Mouse (Mus musculus): ENCODE results near the gene Gpm6a.
A peak's percentile ranks its signal among the peaks of the same experiment; 100 is the strongest.

Gpm6a gene

DNA sequence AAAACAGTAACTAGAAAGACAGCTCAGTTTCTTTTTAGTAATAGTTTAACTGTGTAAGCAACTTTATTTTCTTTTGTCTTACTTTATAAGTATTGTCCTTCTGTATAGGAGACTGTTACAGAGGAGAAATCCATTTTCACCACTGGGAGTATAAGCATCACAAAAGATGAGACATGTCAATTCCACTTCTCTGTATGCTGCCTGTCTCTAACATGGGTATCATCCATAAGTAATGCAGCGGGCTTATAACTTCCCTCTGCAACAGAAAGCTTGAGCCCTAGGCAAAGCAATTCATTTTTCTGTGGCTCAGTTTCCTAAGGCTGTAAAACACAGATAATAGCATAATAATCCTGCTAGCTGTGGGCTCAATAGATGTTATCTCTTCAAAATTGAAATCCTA, 62.4 kb downstream of the Gpm6a start:
- DNase-seq = no peak

DNA sequence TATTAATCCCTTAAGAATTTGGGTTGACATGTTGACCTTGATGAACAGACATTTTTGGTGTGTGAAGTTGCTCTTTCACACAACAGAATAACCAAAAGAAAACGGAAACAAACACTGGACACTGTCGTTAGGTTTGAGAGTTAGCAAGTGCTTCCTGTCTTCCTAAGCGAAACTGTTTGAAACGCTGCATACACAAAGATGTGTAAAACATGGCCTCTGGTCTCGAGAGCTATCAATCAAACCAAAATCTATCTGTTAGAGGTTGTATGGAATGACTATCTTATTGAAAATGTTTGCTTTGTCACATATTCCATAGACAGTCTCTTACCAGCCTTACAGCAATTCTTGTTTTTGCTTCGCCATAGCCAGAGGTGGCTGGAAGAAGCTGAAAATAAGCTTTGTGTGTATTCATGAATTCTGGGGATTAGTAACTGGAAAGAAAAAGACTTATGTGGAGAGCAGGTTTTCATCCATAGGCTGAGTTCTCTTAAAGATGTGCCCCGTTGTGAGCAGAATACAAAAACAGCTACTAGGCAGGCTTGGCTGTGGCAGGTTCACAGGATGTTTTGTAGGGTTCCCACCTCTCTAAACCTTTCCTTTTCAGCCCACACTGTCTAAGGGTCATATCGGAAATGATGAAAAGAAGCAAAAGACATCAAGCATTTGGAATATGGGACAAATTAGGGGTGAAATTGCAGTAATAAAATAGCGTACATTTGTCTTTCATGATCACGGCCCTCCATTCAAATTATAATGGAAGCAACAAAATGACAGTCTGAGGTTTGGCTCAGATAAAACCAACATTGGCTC, 71.4 kb downstream of the Gpm6a start:
- DNase-seq = peak; percentile 45

DNA sequence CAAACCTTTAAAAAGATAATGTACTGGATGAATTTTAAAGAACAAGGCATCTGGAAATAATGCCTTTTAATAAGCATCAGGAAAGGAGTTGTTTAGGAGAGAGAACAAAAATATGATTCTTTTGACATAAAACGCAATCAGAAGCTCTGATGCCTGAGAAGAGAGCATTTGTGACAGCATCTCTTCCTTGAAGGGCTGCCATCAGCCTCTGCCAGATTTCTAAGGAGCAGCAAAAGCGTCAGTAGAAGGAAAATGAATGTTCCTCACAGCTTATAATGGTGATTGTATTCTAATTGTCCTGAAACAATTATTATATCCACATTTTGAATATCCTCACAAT, 72.0 kb downstream of the Gpm6a start:
- DNase-seq = no peak

DNA sequence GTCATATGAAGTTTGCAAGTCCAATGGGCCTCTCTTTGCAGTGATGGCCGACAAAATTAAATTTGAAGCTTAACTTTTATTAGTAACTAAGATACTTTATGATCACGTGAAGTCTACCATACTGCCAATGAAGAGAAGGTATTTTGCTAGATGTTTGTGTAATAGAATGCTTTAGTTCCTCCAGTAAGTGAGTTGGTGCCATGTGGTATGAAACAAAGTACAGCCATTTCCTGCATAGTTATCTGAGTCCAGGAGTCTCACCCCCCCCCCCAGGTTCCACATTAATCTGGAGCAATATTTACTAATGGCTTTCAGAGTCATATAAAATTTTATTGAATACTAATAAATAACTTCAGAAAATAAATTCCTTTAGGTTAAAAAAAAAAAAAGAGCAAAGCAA, 73.7 kb downstream of the Gpm6a start:
- no peak for DNase-seq

DNA sequence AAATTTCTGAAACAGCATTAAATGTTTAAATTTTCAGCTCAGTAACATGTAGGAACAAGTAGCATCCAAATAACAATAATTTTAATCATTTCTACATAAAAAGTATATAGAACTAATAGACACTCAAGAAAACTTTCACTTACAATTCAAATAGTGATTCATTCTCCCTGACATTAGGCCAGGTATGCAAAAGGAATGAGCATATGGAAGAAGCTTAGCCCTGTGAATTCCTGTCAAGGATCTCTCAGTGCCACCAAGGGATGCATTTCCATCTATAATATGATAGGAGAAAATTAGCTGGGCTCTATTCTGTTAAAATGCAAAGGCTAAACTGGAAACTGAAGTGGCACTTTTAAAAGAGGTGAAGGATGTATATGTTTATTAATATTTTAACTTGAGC, 76.5 kb downstream of the Gpm6a start:
- no peak for DNase-seq

DNA sequence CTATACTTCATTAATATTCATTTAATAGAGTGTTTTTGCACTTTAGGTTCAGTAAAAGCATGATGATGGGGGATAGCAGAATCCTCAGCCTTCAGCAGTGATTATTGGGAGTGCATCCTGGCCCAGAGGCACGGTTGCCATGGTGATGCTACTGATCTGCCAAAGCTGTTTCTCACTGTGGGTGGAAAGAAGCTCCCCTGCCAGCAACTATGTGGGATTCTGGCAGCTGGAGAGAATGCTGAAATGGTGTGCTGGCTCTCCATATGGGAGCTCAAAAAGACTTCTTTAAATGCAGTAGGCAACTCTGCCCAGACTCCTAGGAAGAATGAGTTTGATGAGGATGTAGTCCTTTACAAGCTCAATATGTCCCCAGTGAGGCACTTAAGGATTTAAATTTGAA, 79.7 kb downstream of the Gpm6a start:
- DNase-seq = peak; percentile 92

DNA sequence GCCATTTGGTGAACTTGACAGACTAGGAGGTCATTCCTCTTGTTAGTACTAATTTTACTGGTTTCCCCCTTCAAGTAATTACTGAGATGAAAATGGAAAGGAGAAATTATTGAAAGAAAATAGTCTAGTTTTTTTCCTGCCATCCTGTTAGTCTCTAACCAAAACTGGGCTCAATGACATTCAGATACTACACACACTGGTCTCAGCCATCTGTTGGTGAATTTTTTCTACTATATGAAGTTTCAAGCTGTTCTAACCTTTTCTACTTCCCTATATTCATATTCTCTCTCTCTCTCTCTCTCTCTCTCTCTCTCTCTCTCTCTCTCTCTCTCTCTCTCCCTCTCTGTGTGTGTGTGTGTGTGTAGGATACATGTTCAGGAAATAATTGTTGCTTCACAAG, 80.8 kb downstream of the Gpm6a start:
- DNase-seq = no peak

DNA sequence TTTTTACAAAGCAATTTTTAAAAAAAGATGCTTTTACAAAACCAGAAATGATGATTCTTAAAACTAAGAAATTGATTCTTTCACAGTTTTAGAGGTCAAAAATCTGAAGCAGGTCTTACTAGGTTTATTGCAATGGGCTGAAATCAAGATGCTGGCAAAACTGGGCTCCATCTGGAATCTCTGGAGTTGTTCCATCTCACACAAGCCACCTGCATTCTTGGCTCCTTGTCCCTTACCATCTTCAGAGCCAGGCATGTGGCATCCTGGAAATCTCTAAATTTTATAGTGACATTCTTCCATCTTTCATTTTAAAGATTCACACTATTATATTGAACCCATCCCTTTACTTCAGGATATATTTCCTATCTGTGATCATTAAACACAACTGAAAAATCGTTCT, 88.3 kb downstream of the Gpm6a start:
- DNase-seq = peak; percentile 90

DNA sequence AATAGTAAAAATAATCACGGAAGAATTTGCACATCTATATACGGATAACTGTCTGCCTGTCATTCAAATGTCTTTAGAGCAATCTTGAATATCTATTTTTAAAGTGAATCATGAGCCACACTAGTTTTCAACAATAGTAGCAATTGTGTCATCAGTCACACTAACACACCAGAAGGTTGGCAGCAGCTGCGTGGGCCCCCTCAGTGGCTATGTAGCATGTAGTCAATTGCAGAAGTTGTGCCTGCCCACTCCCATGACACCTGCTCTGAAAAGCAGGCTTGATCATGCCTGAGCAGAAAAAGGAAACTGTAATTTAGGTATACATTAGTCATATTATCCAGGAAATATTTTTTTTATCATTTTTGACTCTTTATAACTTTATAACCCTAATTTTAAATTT, 93.8 kb downstream of the Gpm6a start:
- no peak for DNase-seq

DNA sequence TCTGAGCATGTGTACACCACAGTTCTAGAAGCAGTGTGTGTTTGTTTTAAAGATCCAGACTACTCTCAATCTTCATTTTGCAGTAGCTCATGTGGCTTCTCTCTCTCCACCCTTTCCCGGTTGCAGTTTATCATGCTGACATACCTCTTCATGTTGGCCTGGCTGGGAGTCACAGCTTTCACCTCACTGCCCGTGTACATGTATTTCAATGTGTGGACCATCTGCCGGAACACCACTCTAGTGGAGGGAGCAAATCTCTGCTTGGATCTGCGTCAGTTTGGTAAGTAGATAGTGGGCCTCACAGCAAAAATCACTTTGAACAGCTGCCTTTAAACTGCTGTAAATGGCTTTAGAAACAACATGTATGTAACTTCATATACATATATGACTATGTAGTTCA, 95.3 kb downstream of the Gpm6a start:
- no peak for DNase-seq

DNA sequence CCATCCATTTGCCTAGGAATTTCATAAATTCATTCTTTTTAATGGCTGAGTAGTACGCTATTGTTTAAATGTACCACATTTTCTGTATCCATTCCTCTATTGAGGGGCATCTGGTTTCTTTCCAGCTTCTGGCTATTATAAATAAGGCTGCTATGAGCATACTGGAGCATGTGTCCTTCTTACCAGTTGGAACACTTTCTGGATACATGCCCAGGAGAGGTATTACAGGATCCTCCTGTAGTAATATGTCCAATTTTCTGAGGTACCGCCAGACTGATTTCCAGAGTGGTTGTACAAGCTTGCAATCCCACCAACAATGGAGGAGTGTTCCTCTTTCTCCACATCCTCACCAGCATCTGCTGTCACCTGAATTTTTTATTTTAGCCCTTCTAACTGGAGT, 114.2 kb downstream of the Gpm6a start:
- DNase-seq = peak; percentile 27

DNA sequence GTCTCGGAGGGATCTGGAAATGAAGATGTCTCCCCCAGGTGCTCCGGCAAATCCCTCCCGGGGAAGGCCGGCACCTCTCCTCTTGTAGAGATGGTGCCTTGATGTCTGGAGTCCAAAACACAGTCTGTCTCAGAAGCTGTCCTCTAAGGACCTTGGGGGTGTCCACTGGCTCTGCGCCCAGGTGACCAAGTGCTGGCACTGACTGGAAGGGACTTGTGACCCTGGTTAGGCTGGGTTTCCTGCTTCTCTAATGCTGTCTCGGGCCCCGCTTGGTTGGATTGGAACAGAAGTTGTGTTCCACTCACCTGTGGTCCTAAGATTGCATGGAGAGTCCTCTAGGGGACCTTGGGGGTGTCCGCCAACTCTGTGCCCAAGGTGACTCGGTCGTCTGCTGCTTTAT, 118.8 kb downstream of the Gpm6a start:
- no peak for DNase-seq

DNA sequence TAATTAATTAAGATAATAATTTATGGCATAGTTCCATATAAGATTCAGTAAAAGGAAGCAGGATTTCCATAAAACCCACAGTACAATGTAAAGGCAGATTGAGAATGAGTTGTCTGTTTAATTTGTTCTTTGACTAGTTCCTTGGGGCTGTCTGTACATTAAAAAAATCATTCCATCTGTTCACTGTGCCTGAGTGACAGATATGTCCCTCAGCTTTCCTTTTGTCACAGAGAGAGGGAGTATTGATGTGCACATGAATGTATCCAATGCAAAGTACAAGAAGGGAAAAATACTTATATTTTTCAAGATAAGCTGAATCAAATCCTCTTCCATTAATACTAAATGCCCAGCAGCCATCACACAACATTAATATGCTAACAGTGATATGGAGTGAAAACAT, 147.6 kb downstream of the Gpm6a start:
- no peak for DNase-seq

DNA sequence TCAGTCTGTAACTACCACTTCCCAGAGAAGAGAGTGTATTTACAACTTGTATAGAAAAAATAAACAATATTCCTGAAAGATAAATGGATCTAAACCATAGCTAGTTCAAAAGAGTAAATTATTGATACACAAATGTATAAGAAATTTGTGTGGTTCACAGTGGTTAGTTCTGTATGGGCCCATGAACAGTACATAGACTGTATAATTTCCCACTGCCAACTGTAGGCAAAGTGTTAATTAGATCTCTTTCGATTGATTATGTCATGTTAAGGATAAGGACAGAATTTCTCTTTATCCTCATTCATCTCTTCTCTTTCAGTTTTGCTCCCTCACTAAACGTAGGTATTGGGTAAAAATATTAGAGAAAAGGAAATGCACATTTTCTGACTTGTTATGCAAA, 148.4 kb downstream of the Gpm6a start:
- DNase-seq = no peak

DNA sequence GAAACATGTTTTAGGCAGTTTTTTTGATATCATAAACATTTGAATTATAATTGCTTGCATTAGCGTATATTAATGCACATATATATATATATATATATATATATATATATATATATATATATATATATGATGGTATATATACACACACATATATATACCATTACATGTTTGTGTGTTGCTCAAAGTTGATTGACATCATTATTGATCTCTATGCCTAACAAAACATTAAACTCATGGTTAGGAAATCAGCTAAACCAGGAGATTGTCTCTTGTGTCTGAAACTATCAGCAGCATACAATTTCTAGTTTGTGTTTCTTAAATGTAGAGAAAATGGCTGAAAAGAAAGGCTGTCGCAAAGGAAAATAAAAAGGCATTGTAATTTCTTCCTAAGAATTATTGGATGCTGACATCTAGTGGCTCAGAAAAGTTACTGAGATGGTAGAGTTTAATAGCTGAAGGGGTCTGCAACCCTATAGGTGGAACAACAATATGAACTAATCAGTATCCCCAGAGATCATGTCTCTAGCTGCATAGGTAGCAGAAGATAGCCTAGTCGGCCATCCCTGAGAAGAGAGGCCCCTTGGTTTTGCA, 149.3 kb downstream of the Gpm6a start:
- peak; percentile 18 for DNase-seq

Measured in cerebellum, adult 8-10 months (tissue).